In genomic region chr9:64184166-64184840, GRCm38 (mm10) we compare ENCODE assay signal across 14 mouse cellular contexts.
"Had no signal": no experiment of that assay in that cellular context is flagged by ENCODE, and none has a peak within 500 bp of the region (broad histone marks: within the 10 kb centered on the region; RNA-seq: fewer than 3 reads in every experiment).

No protein-coding gene starts in this region.

- DNase-seq: kidney, adult 11 months; kidney, postnatal 14 days; liver; liver, embryonic 13.5 days; liver, postnatal 0 days; lung, postnatal 14 days; midbrain, embryonic 14.5 days; retina, postnatal 1 day; right cerebral cortex, postnatal 4 days; spleen, adult 18-20 months; thymus, postnatal 36 days had no signal

- H3K4me3 ChIP-seq: limb, embryonic 12.5 days; liver, embryonic 13.5 days; lung, embryonic 15.5 days; neural tube, embryonic 12.5 days had no signal

- H3K9ac ChIP-seq: limb, embryonic 12.5 days; liver, embryonic 13.5 days; liver, postnatal 0 days; lung, embryonic 15.5 days; neural tube, embryonic 12.5 days had no signal

- ATAC-seq: liver, postnatal 0 days had no signal

- H3K9me3 ChIP-seq: limb, embryonic 12.5 days; liver, embryonic 13.5 days; lung, embryonic 15.5 days; neural tube, embryonic 12.5 days had no signal

- H3K27me3 ChIP-seq: limb, embryonic 12.5 days; liver, embryonic 13.5 days; lung, embryonic 15.5 days; neural tube, embryonic 12.5 days had no signal

- H3K4me2 ChIP-seq: limb, embryonic 12.5 days; liver, embryonic 13.5 days; lung, embryonic 15.5 days; neural tube, embryonic 12.5 days had no signal

- H3K27ac ChIP-seq: limb, embryonic 12.5 days; liver, embryonic 13.5 days; lung, embryonic 15.5 days; neural tube, embryonic 12.5 days had no signal
